Mouse (Mus musculus) hindbrain, embryonic 13.5 days (tissue): Measurements from ENCODE around the gene Sgsm1. TPM values are rescaled to one million over a fixed set of nuclear protein-coding genes. Genes with fewer than 3 reads are reported as not detected.

Experiments
- microRNA-seq: library from miRNA; unstranded; fragments of <30 nt; microRNA quantifications from one replicate; pipeline ENCODE4, GENCODE M21; 2016
- polyA plus RNA-seq: library from polyadenylated mRNA; unstranded; fragments of >200 nt; fragmentation: Nextera tagmentation; extraction: Ambion mirVana; gene quantifications from 2 replicates; pipeline ENCODE4 v1.2.1, GENCODE M21; 2015

The Sgsm1 gene
- polyA plus RNA-seq, 1 experiment from 2014 or later, result 14.2 TPM

Small RNAs within 50 kb of the gene (microRNA-seq; reads per million reads assigned to microRNA genes)
- gene Mir7229 (not detected), gene Mir7230 (not detected)

Other genes starting within 250 kb of the Sgsm1 start
- gene Crybb2, start 240.7 kb downstream of the Sgsm1 start, polyA plus RNA-seq, result not detected in 2 replicates
- gene Crybb3, start 229.2 kb downstream of the Sgsm1 start, polyA plus RNA-seq, result 0.31 and 0.68 TPM in 2 replicates
- gene 2900026A02Rik, start 89.5 kb downstream of the Sgsm1 start, polyA plus RNA-seq, result 2.4 and 2.7 TPM in 2 replicates
- not detected in 2 replicates for gene Tmem211, start 83.9 kb downstream of the Sgsm1 start, polyA plus RNA-seq
- not detected in 2 replicates for gene Aym1, start 46.5 kb upstream of the Sgsm1 start, polyA plus RNA-seq
- 9.8 and 10.4 TPM in 2 replicates for gene Wscd2, start 179.5 kb upstream of the Sgsm1 start, polyA plus RNA-seq